22 mouse cellular contexts compared by ENCODE assay signal in the genomic region with DNA sequence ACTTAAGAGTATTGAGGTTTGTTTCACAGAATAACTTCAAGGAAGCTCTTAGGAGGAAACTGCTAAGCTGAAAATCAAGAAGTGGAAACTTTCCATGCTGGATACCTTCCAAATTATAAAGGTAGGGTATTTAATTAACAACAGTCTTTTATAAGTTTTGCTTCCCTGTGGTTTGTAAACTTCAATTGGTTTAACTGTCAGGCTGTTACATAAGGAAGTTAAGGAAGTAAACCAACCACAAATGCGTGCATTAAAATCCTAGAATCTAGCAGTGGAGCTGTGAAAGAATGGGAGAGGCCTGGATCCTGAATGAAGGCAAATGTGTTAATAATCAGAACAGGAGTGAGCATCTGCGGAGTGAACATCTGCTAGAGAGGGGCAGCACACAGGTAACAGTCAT.
"Had no signal": no experiment of that assay in that cellular context is flagged by ENCODE, and none has a peak within 500 bp of the region (broad histone marks: within the 10 kb centered on the region; RNA-seq: fewer than 3 reads in every experiment).

No protein-coding gene starts in this region.

- ATAC-seq: forebrain, embryonic 13.5 days; forebrain, embryonic 14.5 days; forebrain, embryonic 15.5 days; forebrain, embryonic 16.5 days; forebrain, postnatal 0 days had no signal

- DNase-seq: cerebellum, adult 2 months; cerebellum, adult 8-10 months; cerebellum, adult 9-10 months; cerebellum, adult 9-11 months; cerebellum, postnatal 10 days; cerebellum, postnatal 14 days; cerebellum, postnatal 25 days; cerebellum, postnatal 36 days; embryo, embryonic 11 days; forebrain, postnatal 0 days; gastrocnemius, adult 2 months; gastrocnemius, postnatal 10 days; gastrocnemius, postnatal 14 days; gastrocnemius, postnatal 25 days; gastrocnemius, postnatal 36 days; heart, adult 11 months; heart, adult 18-20 months; heart, adult 2 months had no signal
